19 mouse cellular contexts compared by ENCODE assay signal in the genomic region with DNA sequence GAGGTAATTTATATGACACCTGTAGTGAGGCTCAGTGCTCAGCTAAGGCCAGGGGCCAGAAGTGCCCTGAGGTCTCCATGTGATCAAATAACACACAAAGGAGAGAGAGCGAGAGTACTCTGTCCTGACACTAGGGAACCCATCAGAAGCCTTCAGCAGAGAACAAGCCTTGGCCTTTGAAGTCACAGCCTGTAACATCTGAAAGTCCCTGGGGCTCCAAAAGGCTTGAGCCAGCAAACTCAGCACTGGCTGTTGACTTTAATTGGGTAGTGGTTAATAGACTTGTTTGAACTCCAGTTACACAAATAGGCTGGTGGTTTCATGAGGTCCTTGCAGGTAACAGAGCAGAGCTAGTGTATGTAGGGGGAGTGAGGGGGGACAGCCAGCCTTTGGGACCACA.
"Had no signal": no experiment of that assay in that cellular context is flagged by ENCODE, and none has a peak within 500 bp of the region (broad histone marks: within the 10 kb centered on the region; RNA-seq: fewer than 3 reads in every experiment).

No protein-coding gene starts in this region.

- H3K27ac ChIP-seq: liver, embryonic 12.5 days; liver, embryonic 14.5 days; lung, embryonic 15.5 days; macrophage; midbrain, embryonic 13.5 days; neural tube, embryonic 12.5 days had no signal

- H3K4me1 ChIP-seq: liver, embryonic 12.5 days; lung, embryonic 15.5 days; megakaryocyte, embryonic 14.5 days; neural tube, embryonic 12.5 days had no signal

- H3K27me3 ChIP-seq: liver, embryonic 12.5 days; lung, embryonic 15.5 days; midbrain, embryonic 13.5 days; neural tube, embryonic 12.5 days had no signal

- H3K36me3 ChIP-seq: liver, embryonic 12.5 days; lung, embryonic 15.5 days; midbrain, embryonic 13.5 days; neural tube, embryonic 12.5 days had no signal

- H3K4me3 ChIP-seq: liver, embryonic 12.5 days; lung, embryonic 15.5 days; megakaryocyte, embryonic 14.5 days; midbrain, embryonic 13.5 days; neural tube, embryonic 12.5 days had no signal

- H3K9ac ChIP-seq: liver, embryonic 12.5 days; liver, embryonic 14.5 days; lung, embryonic 15.5 days; midbrain, embryonic 13.5 days; neural tube, embryonic 12.5 days had no signal

- H3K9me3 ChIP-seq: liver, embryonic 12.5 days; lung, embryonic 15.5 days; megakaryocyte, embryonic 14.5 days; midbrain, embryonic 13.5 days; neural tube, embryonic 12.5 days had no signal

- DNase-seq: lung, adult 18-20 months; lung, postnatal 14 days; lung, postnatal 36 days; retina, postnatal 1 day; right cerebral cortex, adult 18-20 months; right cerebral cortex, postnatal 25 days; right cerebral cortex, postnatal 4 days; spleen, adult 18-20 months; thymus, adult 18-20 months; thymus, postnatal 14 days; thymus, postnatal 36 days had no signal

- ATAC-seq: liver, embryonic 12.5 days; lung, postnatal 0 days; midbrain, embryonic 13.5 days had no signal

- H3K4me2 ChIP-seq: liver, embryonic 12.5 days; lung, embryonic 15.5 days; midbrain, embryonic 13.5 days; neural tube, embryonic 12.5 days had no signal
